Mouse (Mus musculus) common myeloid progenitor, adult 5-6 weeks (primary cell): Measurements from ENCODE around the gene Alkbh1. TPM values are rescaled to one million over a fixed set of nuclear protein-coding genes. Genes with fewer than 3 reads are reported as not detected.
"Not testable (repeated sequence)": the region's sequence is repeated elsewhere in the genome, so short reads cannot be mapped to it uniquely, and the experiment has no call there.

Experiments
- ATAC-seq: replicated peaks from 2 replicates; pipeline ENCODE4 v1.8.0; 2016; ENCODE audit warnings: low read depth, mild to moderate bottlenecking, moderate TSS enrichment, inconsistent platforms; ENCODE audit not compliant: poor library complexity, severe bottlenecking
- total RNA-seq: library from RNA; stranded (forward); fragments of 200-1000, 187-1606 nt; gene quantifications from 2 replicates; pipeline ENCODE4 v1.2.3, GENCODE M21; 2017

Alkbh1 gene
- total RNA-seq = 48.6 and 72.2 TPM in 2 replicates

- peak; percentile 93 for ATAC-seq
Measured at GRCm38 (mm10) chr12:87443700-87444122, at the start of gene Alkbh1, which contains the start of gene Slirp. Gene Alkbh1, minus strand, starts transcription at chr12:87444017. Gene Slirp, plus strand, starts transcription at chr12:87443896.

- 0 out of 2 replicates have a peak, but pooled peaks have one; percentile 36 for ATAC-seq
Measured at GRCm38 (mm10) chr12:87488683-87489082, 44.9 kb upstream of the Alkbh1 start.

GRCm38 (mm10) chr12:87482482-87482881, 38.7 kb upstream of the Alkbh1 start:
- ATAC-seq = not testable (repeated sequence)

- no peak for ATAC-seq
Measured at GRCm38 (mm10) chr12:87474756-87475155, 30.9 kb upstream of the Alkbh1 start.

GRCm38 (mm10) chr12:87471964-87472786, 28.4 kb upstream of the Alkbh1 start, which contains the start of gene Snw1:
Gene Snw1, minus strand, starts transcription at chr12:87472274.
- peak; percentile 93 for ATAC-seq

GRCm38 (mm10) chr12:87471421-87471963, 27.7 kb upstream of the Alkbh1 start:
- no peak for ATAC-seq

GRCm38 (mm10) chr12:87470263-87471136, 26.7 kb upstream of the Alkbh1 start:
- peak; percentile 37; the same call in 1 of the 2 replicates for ATAC-seq

GRCm38 (mm10) chr12:87464678-87465297, 21.0 kb upstream of the Alkbh1 start:
- ATAC-seq = no peak; the same call in 1 of the 2 replicates

GRCm38 (mm10) chr12:87449456-87449855, 5.6 kb upstream of the Alkbh1 start:
- no peak for ATAC-seq

GRCm38 (mm10) chr12:87444211-87444610, 394 bp upstream of the Alkbh1 start:
- ATAC-seq = no peak

- peak; percentile 51 for ATAC-seq
Measured at GRCm38 (mm10) chr12:87443115-87443699, 610 bp downstream of the Alkbh1 start.

GRCm38 (mm10) chr12:87442177-87443114, 1.4 kb downstream of the Alkbh1 start:
- no peak; the same call in 1 of the 2 replicates for ATAC-seq

- ATAC-seq = no peak
Measured at GRCm38 (mm10) chr12:87428885-87429284, 14.9 kb downstream of the Alkbh1 start.

- ATAC-seq = no peak
Measured at GRCm38 (mm10) chr12:87428295-87428694, 15.5 kb downstream of the Alkbh1 start.

- no peak for ATAC-seq
Measured at GRCm38 (mm10) chr12:87426354-87427031, 17.3 kb downstream of the Alkbh1 start.

- ATAC-seq = no peak
Measured at GRCm38 (mm10) chr12:87424516-87424915, 19.3 kb downstream of the Alkbh1 start.

GRCm38 (mm10) chr12:87423700-87424099, 20.1 kb downstream of the Alkbh1 start:
- ATAC-seq = no peak; the same call in 1 of the 2 replicates
